Mouse (Mus musculus): ENCODE results near the gene Ccdc18. TPM values are rescaled to one million over a fixed set of nuclear protein-coding genes. Genes with fewer than 3 reads are reported as not detected.
A peak's percentile ranks its signal among the peaks of the same experiment; 100 is the strongest.

The Ccdc18 gene
- polyA plus RNA-seq, 1 experiment from 2014 or later = 11.0 TPM

DNA sequence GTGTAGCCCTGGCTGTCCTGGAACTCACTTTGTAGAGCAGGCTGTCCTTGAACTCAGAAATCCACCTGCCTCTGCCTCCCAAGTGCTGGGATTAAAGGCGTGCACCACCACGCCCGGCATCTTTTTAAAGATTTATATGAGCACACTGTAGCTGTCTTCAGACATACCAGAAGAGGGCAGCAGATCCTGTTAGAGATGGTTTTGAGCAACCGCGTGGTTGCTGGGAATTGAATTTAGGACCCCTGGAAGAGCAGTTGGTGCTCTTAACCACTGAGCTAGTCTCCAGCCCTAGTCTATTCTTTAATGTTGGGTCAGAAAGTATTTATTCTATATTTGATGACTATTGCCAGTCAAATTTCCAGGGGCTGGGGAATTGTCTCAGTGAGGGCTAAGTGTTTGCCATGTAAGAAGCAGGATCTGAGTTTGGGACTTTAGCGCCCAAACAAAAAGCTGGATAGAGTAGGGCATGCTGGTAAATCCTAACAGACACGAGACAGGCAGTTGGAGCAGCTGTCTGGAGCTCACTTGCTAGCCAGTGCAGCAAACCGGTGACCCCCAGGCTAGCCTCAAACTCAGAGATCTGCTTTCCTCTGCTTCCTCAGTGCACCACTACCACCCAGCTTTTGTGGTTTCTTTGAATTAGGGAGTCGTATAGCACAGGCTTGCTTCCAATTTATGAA is 12.3 kb upstream of the Ccdc18 start:
- ATAC-seq (replicated peaks; ENCODE audit: insufficient number of reproducible peaks, low FRiP score, low TSS enrichment, low read depth) (no peak), DNase-seq (ENCODE audit: low spot score) (no peak)
- Histone ChIP-seq H3K9ac (replicated peaks; ENCODE audit: low read length) (no peak overlapping the region), H3K27me3 (ENCODE audit: control insufficient read depth, insufficient read depth, low read length) (no peaks in the 10 kb centered on the region), H3K4me2 (ENCODE audit: low read depth, low read length) (no peak overlapping the region), H3K4me1 (ENCODE audit: control insufficient read depth, insufficient read depth, low read length) (no peaks in the 10 kb centered on the region), H3K4me3 (ENCODE audit: low read depth, low read length) (no peak overlapping the region), H3K36me3 (replicated peaks; ENCODE audit: control insufficient read depth, insufficient read depth, low read depth, low read length) (no peaks in the 10 kb centered on the region), H3K9me3 (replicated peaks; ENCODE audit: control insufficient read depth, low read length) (no peaks in the 10 kb centered on the region), H3K27ac (replicated peaks; ENCODE audit: low read depth, low read length) (no peak overlapping the region)
- WGBS = 80% methylated on average over 9 of the region's 9 CpGs

GRCm38 (mm10) chr5:108131849-108132440 is 730 bp upstream of the Ccdc18 start:
- Histone ChIP-seq H3K27me3 (ENCODE audit: control insufficient read depth, insufficient read depth, low read length) (no peaks in the 10 kb centered on the region), H3K27ac (replicated peaks; ENCODE audit: low read depth, low read length) (peak overlapping the region; percentile 69), H3K4me3 (ENCODE audit: low read depth, low read length) (peak overlapping the region; percentile 72), H3K36me3 (replicated peaks; ENCODE audit: control insufficient read depth, insufficient read depth, low read depth, low read length) (no peaks in the 10 kb centered on the region), H3K4me2 (ENCODE audit: low read depth, low read length) (peak overlapping the region; percentile 74), H3K9me3 (replicated peaks; ENCODE audit: control insufficient read depth, low read length) (no peaks in the 10 kb centered on the region), H3K4me1 (ENCODE audit: control insufficient read depth, insufficient read depth, low read length) (no peaks in the 10 kb centered on the region), H3K9ac (replicated peaks; ENCODE audit: low read length) (peak overlapping the region; percentile 64)
- ATAC-seq (replicated peaks; ENCODE audit: insufficient number of reproducible peaks, low FRiP score, low TSS enrichment, low read depth) (no peak; the same call in 1 of the 2 replicates), DNase-seq (ENCODE audit: low spot score) (peak; percentile 54)
- WGBS = under 1% methylated on average over 32 of the region's 32 CpGs

DNA sequence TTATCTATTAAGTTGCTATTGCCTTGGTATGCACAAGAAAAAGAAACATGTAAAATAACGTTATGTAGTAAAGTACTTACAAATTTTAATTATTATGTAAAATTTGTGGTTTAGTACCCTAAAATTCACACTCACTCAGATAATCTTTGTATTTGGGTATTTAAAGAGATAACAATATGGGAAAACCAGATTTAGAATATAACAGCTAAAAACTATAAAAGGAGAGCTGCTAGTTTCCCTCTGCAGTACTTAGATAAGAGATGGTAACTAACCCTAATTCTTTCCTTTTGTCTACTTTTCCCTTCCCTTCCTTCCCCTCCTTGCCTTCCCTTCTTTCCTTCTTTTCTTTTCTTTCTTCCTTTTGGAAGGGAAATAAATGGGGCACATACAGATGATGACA is 19.9 kb downstream of the Ccdc18 start:
- Histone ChIP-seq H3K4me1 (ENCODE audit: control insufficient read depth, insufficient read depth, low read length) (no peaks in the 10 kb centered on the region), H3K36me3 (replicated peaks; ENCODE audit: control insufficient read depth, insufficient read depth, low read depth, low read length) (no peaks in the 10 kb centered on the region), H3K9me3 (replicated peaks; ENCODE audit: control insufficient read depth, low read length) (no peaks in the 10 kb centered on the region), H3K9ac (replicated peaks; ENCODE audit: low read length) (no peak overlapping the region), H3K4me3 (ENCODE audit: low read depth, low read length) (no peak overlapping the region), H3K27me3 (ENCODE audit: control insufficient read depth, insufficient read depth, low read length) (no peaks in the 10 kb centered on the region), H3K4me2 (ENCODE audit: low read depth, low read length) (no peak overlapping the region), H3K27ac (replicated peaks; ENCODE audit: low read depth, low read length) (no peak overlapping the region)
- 86% methylated on average over 1 of the region's 1 CpGs for WGBS
- DNase-seq (ENCODE audit: low spot score) (no peak), ATAC-seq (replicated peaks; ENCODE audit: insufficient number of reproducible peaks, low FRiP score, low TSS enrichment, low read depth) (no peak)

DNA sequence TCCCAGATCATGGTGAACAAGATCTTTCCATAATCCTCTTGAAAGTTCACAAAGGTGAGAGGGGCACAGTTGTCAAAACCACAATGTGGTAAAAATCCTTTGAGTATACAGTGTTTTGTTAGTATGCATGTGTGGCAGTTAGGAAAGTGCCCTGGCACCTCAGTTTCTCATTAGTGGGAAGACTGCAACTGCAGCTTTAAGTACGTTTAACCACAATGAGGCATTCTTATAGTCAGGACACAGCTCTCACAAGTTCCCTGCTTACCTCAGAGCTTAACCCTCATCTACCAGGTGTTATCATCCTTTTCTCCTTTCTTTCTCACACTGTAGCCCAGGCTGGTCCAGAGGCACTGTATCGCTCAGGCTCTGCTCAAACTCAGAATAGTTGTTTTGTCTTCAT is 28.1 kb downstream of the Ccdc18 start:
- DNase-seq (ENCODE audit: low spot score) (no peak), ATAC-seq (replicated peaks; ENCODE audit: insufficient number of reproducible peaks, low FRiP score, low TSS enrichment, low read depth) (no peak)
- no peaks in the 10 kb centered on the region for H3K27me3 ChIP-seq (ENCODE audit: control insufficient read depth, insufficient read depth, low read length)
- 92% methylated on average over 2 of the region's 2 CpGs for WGBS
- no peak overlapping the region for H3K27ac ChIP-seq (replicated peaks; ENCODE audit: low read depth, low read length)
- no peak overlapping the region for H3K9ac ChIP-seq (replicated peaks; ENCODE audit: low read length)
- H3K4me1 ChIP-seq (ENCODE audit: control insufficient read depth, insufficient read depth, low read length) = no peaks in the 10 kb centered on the region
- H3K9me3 ChIP-seq (replicated peaks; ENCODE audit: control insufficient read depth, low read length) = no peaks in the 10 kb centered on the region
- H3K4me3 ChIP-seq (ENCODE audit: low read depth, low read length) = no peak overlapping the region
- no peak overlapping the region for H3K4me2 ChIP-seq (ENCODE audit: low read depth, low read length)
- H3K36me3 ChIP-seq (replicated peaks; ENCODE audit: control insufficient read depth, insufficient read depth, low read depth, low read length) = no peaks in the 10 kb centered on the region

DNA sequence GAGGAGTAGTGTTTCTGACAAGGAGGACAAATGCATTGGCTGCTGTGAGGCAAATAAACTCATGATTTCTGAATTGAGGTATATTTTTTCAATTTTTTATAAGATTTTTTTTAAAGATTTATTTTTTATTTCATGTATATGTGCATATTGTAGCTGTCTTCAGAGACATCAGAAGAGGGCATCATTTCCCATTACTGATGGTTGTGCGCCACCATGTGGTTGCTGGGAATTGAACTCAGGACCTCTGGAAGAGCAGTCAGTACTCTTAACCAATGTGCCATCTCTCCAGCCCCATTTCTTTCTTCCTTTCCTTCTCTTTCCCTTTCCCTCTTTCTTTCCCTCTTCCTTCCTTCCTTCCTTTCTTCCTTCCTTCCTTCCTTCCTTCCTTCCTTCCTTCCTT is 31.0 kb downstream of the Ccdc18 start:
- no peak for ATAC-seq (replicated peaks; ENCODE audit: insufficient number of reproducible peaks, low FRiP score, low TSS enrichment, low read depth)
- Histone ChIP-seq H3K4me1 (ENCODE audit: control insufficient read depth, insufficient read depth, low read length) (no peaks in the 10 kb centered on the region), H3K4me2 (ENCODE audit: low read depth, low read length) (no peak overlapping the region), H3K27ac (replicated peaks; ENCODE audit: low read depth, low read length) (no peak overlapping the region), H3K4me3 (ENCODE audit: low read depth, low read length) (no peak overlapping the region), H3K9ac (replicated peaks; ENCODE audit: low read length) (no peak overlapping the region), H3K36me3 (replicated peaks; ENCODE audit: control insufficient read depth, insufficient read depth, low read depth, low read length) (no peaks in the 10 kb centered on the region), H3K27me3 (ENCODE audit: control insufficient read depth, insufficient read depth, low read length) (no peaks in the 10 kb centered on the region), H3K9me3 (replicated peaks; ENCODE audit: control insufficient read depth, low read length) (no peaks in the 10 kb centered on the region)
- WGBS = 33% methylated on average over 1 of the region's 1 CpGs
- DNase-seq (ENCODE audit: low spot score) = peak; percentile 21

GRCm38 (mm10) chr5:108184050-108184449 is 51.4 kb downstream of the Ccdc18 start:
- Histone ChIP-seq H3K27ac (replicated peaks; ENCODE audit: low read depth, low read length) (no peak overlapping the region), H3K27me3 (ENCODE audit: control insufficient read depth, insufficient read depth, low read length) (no peaks in the 10 kb centered on the region), H3K4me3 (ENCODE audit: low read depth, low read length) (no peak overlapping the region), H3K9ac (replicated peaks; ENCODE audit: low read length) (no peak overlapping the region), H3K4me1 (ENCODE audit: control insufficient read depth, insufficient read depth, low read length) (no peaks in the 10 kb centered on the region), H3K36me3 (replicated peaks; ENCODE audit: control insufficient read depth, insufficient read depth, low read depth, low read length) (no peaks in the 10 kb centered on the region), H3K9me3 (replicated peaks; ENCODE audit: control insufficient read depth, low read length) (no peaks in the 10 kb centered on the region), H3K4me2 (ENCODE audit: low read depth, low read length) (no peak overlapping the region)
- no peak for DNase-seq (ENCODE audit: low spot score)
- no peak for ATAC-seq (replicated peaks; ENCODE audit: insufficient number of reproducible peaks, low FRiP score, low TSS enrichment, low read depth)
- WGBS = 86% methylated on average over 2 of the region's 2 CpGs

GRCm38 (mm10) chr5:108188967-108189366 is 56.3 kb downstream of the Ccdc18 start:
- Histone ChIP-seq H3K9me3 (replicated peaks; ENCODE audit: control insufficient read depth, low read length) (no peaks in the 10 kb centered on the region), H3K27ac (replicated peaks; ENCODE audit: low read depth, low read length) (no peak overlapping the region), H3K4me1 (ENCODE audit: control insufficient read depth, insufficient read depth, low read length) (no peaks in the 10 kb centered on the region), H3K4me2 (ENCODE audit: low read depth, low read length) (no peak overlapping the region), H3K4me3 (ENCODE audit: low read depth, low read length) (no peak overlapping the region), H3K36me3 (replicated peaks; ENCODE audit: control insufficient read depth, insufficient read depth, low read depth, low read length) (no peaks in the 10 kb centered on the region), H3K27me3 (ENCODE audit: control insufficient read depth, insufficient read depth, low read length) (no peaks in the 10 kb centered on the region), H3K9ac (replicated peaks; ENCODE audit: low read length) (no peak overlapping the region)
- ATAC-seq (replicated peaks; ENCODE audit: insufficient number of reproducible peaks, low FRiP score, low TSS enrichment, low read depth) (no peak), DNase-seq (ENCODE audit: low spot score) (no peak)

GRCm38 (mm10) chr5:108206008-108206407 is 73.3 kb downstream of the Ccdc18 start:
- no peaks in the 10 kb centered on the region for H3K9me3 ChIP-seq (replicated peaks; ENCODE audit: control insufficient read depth, low read length)
- H3K4me2 ChIP-seq (ENCODE audit: low read depth, low read length) = no peak overlapping the region
- no peak overlapping the region for H3K27ac ChIP-seq (replicated peaks; ENCODE audit: low read depth, low read length)
- ATAC-seq (replicated peaks; ENCODE audit: insufficient number of reproducible peaks, low FRiP score, low TSS enrichment, low read depth) = no peak
- no peaks in the 10 kb centered on the region for H3K27me3 ChIP-seq (ENCODE audit: control insufficient read depth, insufficient read depth, low read length)
- H3K36me3 ChIP-seq (replicated peaks; ENCODE audit: control insufficient read depth, insufficient read depth, low read depth, low read length) = no peaks in the 10 kb centered on the region
- no peak overlapping the region for H3K4me3 ChIP-seq (ENCODE audit: low read depth, low read length)
- DNase-seq (ENCODE audit: low spot score) = peak; percentile 5
- H3K9ac ChIP-seq (replicated peaks; ENCODE audit: low read length) = no peak overlapping the region
- no peaks in the 10 kb centered on the region for H3K4me1 ChIP-seq (ENCODE audit: control insufficient read depth, insufficient read depth, low read length)
